Mouse (Mus musculus) heart, postnatal 0 days (tissue): ENCODE data around the gene Nxph4.

Experiments used
- CTCF ChIP-seq: IDR thresholded peaks from 2 replicates; pipeline ENCODE4 v1.5.1; 2016; ENCODE audit warnings: antibody characterized with exemption, control low read depth, low read depth
- EP300 ChIP-seq: IDR thresholded peaks from 2 replicates; pipeline ENCODE4 v1.6.1; 2016; ENCODE audit warnings: antibody characterized with exemption, low read depth

GRCm38 (mm10) chr10:127520714-127521357 is 13.5 kb downstream of the Nxph4 start:
- no peak for TF ChIP-seq EP300
- no peak for TF ChIP-seq CTCF
